Mouse (Mus musculus): ENCODE results near the gene Tgfa. TPM values are rescaled to one million over a fixed set of nuclear protein-coding genes. Genes with fewer than 3 reads are reported as not detected.

Gene Tgfa
- total RNA-seq, 2 experiments from 2014 or later: 5.1 to 14.0 TPM

GRCm38 (mm10) chr6:86186106-86186955, 8.7 kb upstream of the Tgfa start:
- DNase-seq (ENCODE audit: low spot score in 2 of 2): no peak

- no peak for DNase-seq (ENCODE audit: low spot score in 2 of 2)
Observed at GRCm38 (mm10) chr6:86188741-86189480, 6.1 kb upstream of the Tgfa start.

- no peak for DNase-seq (ENCODE audit: low spot score in 2 of 2)
Observed at GRCm38 (mm10) chr6:86190622-86191021, 4.4 kb upstream of the Tgfa start.

- DNase-seq (ENCODE audit: low spot score in 2 of 2): no peak
Observed at GRCm38 (mm10) chr6:86192978-86193377, 2.0 kb upstream of the Tgfa start.

GRCm38 (mm10) chr6:86193879-86194278, 1.1 kb upstream of the Tgfa start:
- DNase-seq (ENCODE audit: low spot score in 2 of 2): peak; percentile 64 to 68

GRCm38 (mm10) chr6:86196034-86196433, 1.0 kb downstream of the Tgfa start:
- no peak for DNase-seq (ENCODE audit: low spot score in 2 of 2)

- DNase-seq (ENCODE audit: low spot score in 2 of 2): no peak
Observed at GRCm38 (mm10) chr6:86197150-86197862, 2.3 kb downstream of the Tgfa start.

GRCm38 (mm10) chr6:86200934-86201333, 5.9 kb downstream of the Tgfa start:
- DNase-seq (ENCODE audit: low spot score in 2 of 2): no peak

GRCm38 (mm10) chr6:86203101-86203500, 8.1 kb downstream of the Tgfa start:
- no peak for DNase-seq (ENCODE audit: low spot score in 2 of 2)

- DNase-seq (ENCODE audit: low spot score in 2 of 2): no peak
Observed at GRCm38 (mm10) chr6:86206014-86206413, 11.0 kb downstream of the Tgfa start.

GRCm38 (mm10) chr6:86206985-86207384, 12.0 kb downstream of the Tgfa start:
- no peak for DNase-seq (ENCODE audit: low spot score in 2 of 2)

GRCm38 (mm10) chr6:86209133-86210016, 14.4 kb downstream of the Tgfa start:
- DNase-seq (ENCODE audit: low spot score in 2 of 2): no peak

GRCm38 (mm10) chr6:86210017-86210408, 15.0 kb downstream of the Tgfa start:
- DNase-seq (ENCODE audit: low spot score in 2 of 2): no peak

- DNase-seq (ENCODE audit: low spot score in 2 of 2): no peak
Observed at GRCm38 (mm10) chr6:86210619-86211018, 15.6 kb downstream of the Tgfa start.

- DNase-seq (ENCODE audit: low spot score in 2 of 2): no peak
Observed at GRCm38 (mm10) chr6:86211081-86211763, 16.2 kb downstream of the Tgfa start.

GRCm38 (mm10) chr6:86212871-86213640, 18.0 kb downstream of the Tgfa start:
- no peak for DNase-seq (ENCODE audit: low spot score in 2 of 2)

GRCm38 (mm10) chr6:86218066-86218465, 23.0 kb downstream of the Tgfa start:
- DNase-seq (ENCODE audit: low spot score in 2 of 2): no peak

GRCm38 (mm10) chr6:86218739-86219138, 23.7 kb downstream of the Tgfa start:
- DNase-seq (ENCODE audit: low spot score in 2 of 2): no peak

GRCm38 (mm10) chr6:86219494-86219893, 24.5 kb downstream of the Tgfa start:
- peak; percentile 40 to 58 for DNase-seq (ENCODE audit: low spot score in 2 of 2)

Data from adrenal gland, adult 18-20 months (tissue).